Mouse (Mus musculus): ENCODE measurements around the gene Ptges2.

DNA sequence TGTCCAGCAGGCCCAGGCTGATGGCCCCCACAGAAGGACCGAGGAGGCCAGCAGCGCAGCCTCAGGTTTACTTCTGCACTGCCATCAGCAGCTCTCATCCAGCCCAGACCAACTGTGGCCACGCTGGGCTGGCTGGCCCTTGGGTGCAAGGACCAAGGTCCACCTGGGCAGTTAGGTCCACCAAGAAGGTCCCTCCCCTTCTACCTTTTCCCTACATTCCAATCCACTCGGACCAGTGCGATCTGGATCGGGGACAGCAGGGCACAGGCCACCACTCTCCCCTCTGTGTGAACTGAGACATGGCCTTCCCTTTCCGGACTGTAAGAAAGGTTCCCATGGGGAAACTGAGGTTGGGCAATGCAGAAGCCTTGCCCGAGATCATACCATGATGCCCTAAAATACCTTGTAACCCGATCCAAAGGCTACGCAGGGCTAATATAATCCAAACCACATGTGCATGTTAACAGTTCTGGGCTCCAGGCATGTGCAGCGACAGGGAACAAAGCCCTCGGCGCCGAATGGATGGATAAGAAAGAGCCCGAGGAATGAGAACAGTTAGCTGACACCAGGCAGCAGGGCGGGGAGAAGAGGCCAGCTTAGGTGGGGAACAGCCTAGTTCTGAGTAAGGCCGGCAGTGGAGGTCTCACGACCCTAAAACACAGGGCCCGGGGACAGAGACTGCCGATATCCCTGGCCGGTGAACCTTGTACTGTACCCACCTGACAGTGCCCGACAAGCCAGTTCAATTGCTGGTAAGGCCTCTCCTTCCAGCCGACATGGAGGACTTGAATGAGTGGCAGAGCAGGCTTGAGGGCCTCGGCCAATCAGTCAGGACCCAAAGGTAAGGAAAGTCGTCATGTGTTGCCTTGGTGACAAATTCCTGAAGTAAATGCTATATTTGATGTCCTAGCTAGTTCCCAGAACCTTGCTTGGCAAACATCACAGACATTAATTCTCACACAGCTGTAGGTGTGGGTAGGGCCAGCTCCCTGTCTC is 13.0 kb downstream of the Ptges2 start:
- TF ChIP-seq POLR2A (IDR thresholded peaks at IDR 0.05; ENCODE audit: extremely low read depth, insufficient read depth, low read length) (no peak), CTCF (IDR thresholded peaks at IDR 0.05; ENCODE audit: extremely low read depth, insufficient read depth, low read length) (no peak)
